Mouse (Mus musculus): ENCODE results near the gene Lrp1.

Lrp1 gene

GRCm38 (mm10) chr10:127564301-127564700 is 56.6 kb downstream of the Lrp1 start:
- in situ Hi-C loops (cut with MboI, MseI): no loop called here

GRCm38 (mm10) chr10:127563840-127564239 is 57.1 kb downstream of the Lrp1 start:
- in situ Hi-C loops (cut with MboI, MseI): no loop called here

DNA sequence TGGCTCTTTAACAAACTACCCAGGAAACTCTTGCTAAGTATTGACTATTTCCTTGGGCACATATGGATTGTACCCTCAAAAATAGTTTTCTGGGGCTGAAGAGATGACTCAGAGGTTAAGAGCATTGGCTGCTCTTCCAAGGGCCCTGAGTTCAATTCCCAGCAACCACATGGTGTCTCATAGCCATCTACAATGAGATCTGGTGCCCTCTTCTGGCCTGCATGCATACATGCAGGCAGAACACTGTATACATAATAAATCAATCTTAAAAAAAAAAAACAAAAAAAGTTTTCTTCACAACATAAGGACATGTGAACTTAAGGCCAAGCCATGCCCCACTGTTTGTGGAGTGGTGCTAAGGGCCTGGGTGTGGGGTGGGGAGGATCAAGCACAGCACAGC is 59.8 kb downstream of the Lrp1 start:
- in situ Hi-C loops (cut with MboI, MseI): no loop called here

DNA sequence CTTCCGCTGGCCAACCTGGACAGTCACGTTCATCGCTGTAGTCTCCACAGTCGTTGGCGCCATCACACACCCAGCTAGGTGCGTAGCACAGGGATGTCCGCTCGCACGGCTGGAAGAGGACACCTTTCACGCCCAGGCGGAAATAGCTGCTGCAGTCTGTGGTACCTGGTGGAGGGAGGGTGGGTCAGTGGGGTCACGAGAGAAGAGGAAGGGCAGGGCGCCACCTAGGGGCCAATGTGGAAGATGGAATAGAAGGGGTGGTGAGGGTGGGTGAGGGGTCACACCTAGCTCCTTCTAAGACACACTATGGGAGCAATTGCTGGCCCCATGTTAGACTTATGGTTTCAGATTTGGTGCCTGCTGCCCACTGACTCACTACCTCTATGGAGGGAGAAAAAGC is 63.6 kb downstream of the Lrp1 start:
- in situ Hi-C loops (cut with MboI, MseI): no loop called here

DNA sequence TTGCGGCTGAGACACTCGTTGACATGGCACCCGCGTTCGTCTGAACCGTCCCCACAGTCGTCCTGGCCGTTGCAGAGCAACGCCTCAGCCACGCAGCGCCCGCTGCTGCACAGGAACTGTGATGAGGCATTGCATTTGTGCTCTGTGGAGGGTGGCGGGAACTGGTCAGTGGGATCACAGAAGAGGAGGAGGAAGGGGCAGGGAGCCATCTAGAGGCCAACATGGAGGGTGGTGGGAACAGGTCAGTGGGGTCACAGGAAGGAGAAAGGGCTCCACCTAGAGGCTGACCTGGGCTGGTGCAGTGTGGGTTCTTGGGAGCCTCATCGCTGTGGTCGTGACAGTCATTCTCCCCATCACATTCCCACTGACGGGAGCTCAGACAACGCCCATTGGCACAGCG is 65.2 kb downstream of the Lrp1 start:
- in situ Hi-C loops (cut with MboI, MseI): no loop called here

DNA sequence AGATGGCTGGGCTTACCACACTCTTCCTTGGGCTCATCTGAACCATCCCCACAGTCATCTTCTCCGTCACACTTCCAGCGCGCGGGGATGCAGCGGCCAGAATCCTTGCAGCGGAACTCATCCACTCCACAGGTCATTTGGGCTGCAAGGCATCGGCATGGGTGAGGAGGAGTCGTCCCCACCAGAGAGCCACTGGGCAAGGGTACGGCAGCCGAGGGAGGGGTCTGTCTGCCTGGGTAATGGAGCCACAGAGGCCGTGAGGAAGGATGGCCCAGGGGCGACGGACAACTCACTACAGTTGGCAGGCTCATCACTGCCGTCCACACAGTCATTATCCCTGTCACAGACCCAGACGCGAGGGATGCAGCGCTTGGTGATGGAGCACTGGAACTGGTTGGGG is 71.1 kb downstream of the Lrp1 start:
- in situ Hi-C loops (cut with MboI, MseI): no loop called here

GRCm38 (mm10) chr10:127548236-127548635 is 72.7 kb downstream of the Lrp1 start:
- in situ Hi-C loops (cut with MboI, MseI): no loop called here

- in situ Hi-C loops (cut with MboI, MseI): no loop called here
Measured at GRCm38 (mm10) chr10:127546505-127546904, 74.4 kb downstream of the Lrp1 start.

- in situ Hi-C loops (cut with MboI, MseI): loop anchor here (5.0 kb wide), 1 partner anchor 37 kb away; no protein-coding TSS in a partner anchor
Measured at GRCm38 (mm10) chr10:127544375-127544774, 76.6 kb downstream of the Lrp1 start.

DNA sequence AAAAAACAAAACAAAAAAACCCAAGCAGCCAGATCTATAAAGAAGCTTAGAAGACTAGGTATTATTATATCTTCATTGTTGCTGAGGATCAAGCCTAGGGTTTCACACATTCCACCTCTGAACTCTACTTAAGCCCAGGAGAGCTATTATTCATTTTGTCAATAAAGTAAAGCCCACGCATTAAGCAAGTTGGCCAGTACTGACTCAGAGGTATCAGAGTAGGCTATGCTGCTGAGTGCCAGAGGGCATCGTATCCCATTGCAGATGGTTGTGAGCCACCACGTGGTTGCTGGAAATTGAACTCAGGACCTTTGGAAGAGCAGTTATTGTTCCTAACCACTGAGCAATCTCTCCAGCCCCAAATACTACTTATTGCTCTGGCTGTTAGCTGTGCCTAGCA is 77.0 kb downstream of the Lrp1 start:
- in situ Hi-C loops (cut with MboI, MseI): loop anchor here (5.0 kb wide), 1 partner anchor 37 kb away; no protein-coding TSS in a partner anchor

DNA sequence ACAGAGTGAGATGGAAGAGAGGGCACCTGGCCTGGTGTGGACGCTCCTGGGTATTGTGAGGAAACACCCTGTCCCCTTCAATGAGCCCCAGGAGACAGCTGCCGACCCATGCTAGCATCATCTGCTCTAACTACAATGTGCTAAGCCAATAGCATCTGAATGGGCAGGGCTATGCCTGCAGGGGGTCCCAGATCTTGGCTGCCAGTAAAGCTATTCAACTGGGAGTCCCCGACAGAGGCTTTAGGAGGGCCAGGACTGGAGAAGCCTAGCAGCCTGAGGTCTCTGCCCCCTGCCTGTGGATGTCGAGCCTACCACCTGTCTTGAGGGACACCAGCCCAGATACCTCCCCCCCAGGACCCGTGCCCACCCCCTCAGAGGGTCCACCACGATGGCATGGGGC is 78.2 kb downstream of the Lrp1 start:
- in situ Hi-C loops (cut with MboI, MseI): loop anchor here (5.0 kb wide), 1 partner anchor 35 kb away; no protein-coding TSS in a partner anchor

DNA sequence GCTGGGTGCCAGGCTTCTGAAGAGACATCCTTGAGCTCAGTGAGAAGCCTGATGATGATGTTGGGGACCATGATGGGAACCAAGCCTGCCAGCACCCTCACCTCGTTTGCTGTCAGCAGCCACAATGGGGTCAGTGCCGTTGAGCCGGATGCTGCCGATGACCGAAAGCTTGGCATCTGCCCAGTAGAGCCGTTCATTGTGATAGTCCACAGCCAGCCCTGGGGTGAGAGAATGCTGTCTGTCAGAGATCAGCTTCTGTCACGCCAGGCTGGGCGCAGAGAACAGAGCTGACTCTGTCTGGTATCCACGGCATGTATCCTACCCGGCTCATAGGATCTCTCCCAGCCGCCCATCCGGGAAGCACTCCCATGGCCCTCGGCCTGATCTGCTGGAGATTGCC is 78.9 kb downstream of the Lrp1 start:
- in situ Hi-C loops (cut with MboI, MseI): loop anchor here (5.0 kb wide), 1 partner anchor 35 kb away; no protein-coding TSS in a partner anchor

GRCm38 (mm10) chr10:127541510-127541909 is 79.4 kb downstream of the Lrp1 start:
- in situ Hi-C loops (cut with MboI, MseI): loop anchor here (5.0 kb wide), 1 partner anchor 34 kb away; no protein-coding TSS in a partner anchor

GRCm38 (mm10) chr10:127537854-127538583 is 82.9 kb downstream of the Lrp1 start:
- in situ Hi-C loops (cut with MboI, MseI): no loop called here

GRCm38 (mm10) chr10:127536586-127537314 is 84.2 kb downstream of the Lrp1 start:
- in situ Hi-C loops (cut with MboI, MseI): no loop called here

DNA sequence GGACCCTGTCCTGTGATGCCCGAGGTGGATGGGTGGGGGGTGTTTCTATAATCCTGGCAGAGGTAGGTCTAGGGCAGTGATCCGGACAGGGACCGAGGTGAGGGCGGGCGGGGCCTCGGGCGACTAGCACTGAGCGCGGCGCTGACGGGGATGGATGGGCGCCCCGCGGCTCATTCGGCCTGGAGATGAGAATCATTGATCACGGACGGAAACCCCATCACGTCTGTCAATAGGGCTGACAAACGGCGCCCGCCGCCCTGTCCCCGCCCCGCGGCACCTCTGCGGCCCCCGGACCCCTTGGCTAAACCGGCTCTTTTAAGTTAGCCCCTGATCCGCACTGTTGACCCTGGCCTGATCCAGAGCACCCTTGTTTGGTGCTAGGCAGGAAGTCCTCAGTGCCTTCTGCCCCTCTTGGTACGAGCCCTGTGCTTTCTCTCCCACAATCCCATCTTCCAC is 86.0 kb downstream of the Lrp1 start:
- in situ Hi-C loops (cut with MboI, MseI): no loop called here

DNA sequence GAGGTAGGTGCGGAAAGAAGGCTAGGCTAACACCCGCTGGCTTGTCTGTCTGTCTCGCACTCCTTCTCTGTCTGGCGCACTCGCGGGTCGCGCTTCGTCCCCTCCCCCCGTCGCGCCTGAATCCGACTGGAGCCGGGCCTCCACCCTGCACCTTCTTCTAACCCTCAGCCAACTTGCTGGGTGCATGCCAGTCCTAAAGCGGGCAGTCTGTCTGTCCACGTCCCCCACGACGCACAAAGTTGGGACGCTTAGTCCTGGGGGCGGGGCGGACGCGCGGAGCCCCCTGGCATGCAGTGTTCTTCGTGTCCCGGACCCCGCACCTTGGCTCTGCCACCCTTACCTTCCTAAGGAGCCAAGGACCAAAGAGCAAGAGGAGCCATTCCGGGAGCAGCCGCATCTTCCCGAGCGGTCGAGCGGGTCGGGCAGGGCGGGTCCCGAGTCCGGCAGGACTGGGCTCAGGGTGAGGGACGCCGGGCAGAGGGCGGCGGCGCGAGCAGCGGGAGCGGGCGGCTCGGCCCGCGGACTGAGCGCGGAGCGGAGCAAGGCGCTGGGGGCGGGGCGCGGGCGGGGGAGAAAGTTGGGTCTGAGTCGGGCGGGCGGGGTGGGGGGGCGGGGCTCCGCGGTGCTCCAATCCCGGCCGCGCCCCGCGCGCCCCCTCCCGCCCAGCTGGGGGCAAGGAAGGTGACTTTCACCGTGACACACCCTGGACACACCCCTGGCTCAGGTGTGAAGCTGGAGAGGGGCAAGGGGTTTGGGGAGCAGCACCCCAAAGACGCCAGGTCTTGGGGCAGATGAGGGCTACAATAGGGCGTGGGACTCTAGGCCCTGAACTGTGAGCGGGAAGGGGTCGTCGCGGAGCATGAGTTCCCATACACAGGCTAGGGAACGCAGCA is 86.7 kb downstream of the Lrp1 start, which contains the start of gene Nxph4:
Nxph4 (minus strand) TSS at position 524 of the 893 bp plus-strand sequence.
- in situ Hi-C loops (cut with MboI, MseI): no loop called here

DNA sequence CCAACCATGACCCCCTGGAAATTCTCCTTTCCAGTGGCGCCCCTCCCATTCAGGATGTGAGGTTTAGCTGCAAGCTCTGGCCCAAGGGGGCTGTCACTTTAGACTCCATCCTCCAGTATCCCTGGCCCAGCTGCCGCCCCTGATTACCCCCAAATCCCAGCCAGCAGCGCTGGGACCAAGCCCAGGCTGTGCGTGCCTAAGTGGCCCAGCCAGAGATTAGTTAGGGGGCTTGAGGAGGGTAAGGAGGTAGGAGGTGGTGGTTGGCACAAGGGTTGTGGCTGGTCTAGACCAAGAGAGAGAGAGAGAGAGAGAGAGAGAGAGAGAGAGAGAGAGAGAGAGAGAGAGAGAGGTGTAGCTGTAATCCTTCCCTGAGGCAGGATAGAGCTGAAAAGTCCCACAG is 89.4 kb downstream of the Lrp1 start:
- in situ Hi-C loops (cut with MboI, MseI): no loop called here

DNA sequence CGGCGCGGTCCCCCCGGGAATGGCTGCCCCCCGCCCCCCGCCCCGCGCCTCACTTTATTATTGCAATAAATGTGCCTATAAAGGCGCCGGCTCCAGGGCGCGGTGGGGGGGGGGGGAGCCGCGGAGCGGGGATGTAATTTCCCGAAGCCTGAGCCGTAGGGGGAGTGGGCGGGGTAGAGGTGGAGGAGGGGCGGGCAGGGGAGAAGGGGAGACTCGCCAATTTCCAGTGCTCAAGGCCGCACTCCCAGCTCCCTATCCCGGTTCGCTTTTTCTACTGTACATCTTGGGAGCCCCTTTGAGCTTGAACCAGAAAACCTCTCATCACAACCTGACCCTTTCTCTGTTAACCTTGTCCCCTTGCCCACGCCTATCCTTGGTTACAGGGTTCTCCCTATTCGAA is 90.0 kb downstream of the Lrp1 start:
- in situ Hi-C loops (cut with MboI, MseI): no loop called here

GRCm38 (mm10) chr10:127527481-127527880 is 93.5 kb downstream of the Lrp1 start:
- in situ Hi-C loops (cut with MboI, MseI): no loop called here

GRCm38 (mm10) chr10:127526681-127527080 is 94.3 kb downstream of the Lrp1 start:
- in situ Hi-C loops (cut with MboI, MseI): no loop called here

DNA sequence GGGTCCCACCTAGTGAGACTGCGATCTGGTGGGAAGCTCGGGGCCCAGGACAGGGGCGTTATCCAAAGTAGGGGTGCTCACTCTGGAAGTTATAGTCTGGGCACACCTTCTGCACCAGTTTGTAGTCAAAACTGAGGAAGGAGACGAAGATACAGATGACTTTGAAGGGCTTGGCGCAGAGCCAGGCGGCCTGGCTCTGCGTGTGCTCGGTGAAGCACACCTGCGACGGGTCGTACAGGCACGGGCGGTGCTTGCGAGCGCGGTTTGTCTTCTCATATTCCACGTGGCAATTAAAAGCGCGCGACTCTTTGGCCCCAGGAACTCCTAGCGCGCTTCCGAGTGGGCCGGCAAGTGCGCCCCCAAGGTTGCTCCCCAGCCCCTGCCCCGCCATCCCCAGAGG is 94.9 kb downstream of the Lrp1 start:
- in situ Hi-C loops (cut with MboI, MseI): no loop called here

All from T-helper 1 cell (primary cell).